Mouse (Mus musculus) neutrophil, adult 65 days (primary cell): ENCODE measurements around the gene Gm2042. TPM values are rescaled to one million over a fixed set of nuclear protein-coding genes. Genes with fewer than 3 reads are reported as not detected.

ENCODE experiments used
- total RNA-seq: library from RNA; stranded (reverse); gene quantifications from 2 replicates; pipeline ENCODE4 v1.2.4, GENCODE M21; 2023

Gene Gm2042
- total RNA-seq = not detected in 2 replicates

GRCm38 (mm10) chr12:87953780-87954179 lies at the start of gene Gm2042:
Gm2042 (plus strand) TSS chr12:87954080.

GRCm38 (mm10) chr12:87919721-87920120 lies 34.2 kb upstream of the Gm2042 start, which contains the start of gene Gm2035:
Gm2035 (minus strand) TSS chr12:87919857.

Other genes starting within 250 kb of the Gm2042 start
- gene Gm21319, start 178.3 kb upstream of the Gm2042 start, total RNA-seq = not detected in 2 replicates
- gene Gm21936, start 158.6 kb upstream of the Gm2042 start, total RNA-seq = not detected in 2 replicates
- gene BB287469, start 137.5 kb upstream of the Gm2042 start, total RNA-seq = not detected in 2 replicates
- not detected in 2 replicates for gene Gm2001, start 111.7 kb upstream of the Gm2042 start, total RNA-seq
- gene Gm2016, start 80.0 kb upstream of the Gm2042 start, total RNA-seq = not detected in 2 replicates
- not detected in 2 replicates for gene Gm2022, start 58.7 kb upstream of the Gm2042 start, total RNA-seq
- not detected in 2 replicates for gene Gm2035, start 34.2 kb upstream of the Gm2042 start, total RNA-seq
- gene Gm2075, start 57.8 kb downstream of the Gm2042 start, total RNA-seq = not detected in 2 replicates
- gene Gm6803, start 64.7 kb downstream of the Gm2042 start, total RNA-seq = not detected in 2 replicates
- not detected in 2 replicates for gene Gm2056, start 72.9 kb downstream of the Gm2042 start, total RNA-seq
- gene Gm16368, start 129.6 kb downstream of the Gm2042 start, total RNA-seq = not detected in 2 replicates
- gene Gm10436, start 228.0 kb downstream of the Gm2042 start, total RNA-seq = not detected in 2 replicates